Mouse (Mus musculus): Measurements from ENCODE around the gene Sh2b3. TPM values are rescaled to one million over a fixed set of nuclear protein-coding genes. Genes with fewer than 3 reads are reported as not detected.

Sh2b3 gene
- total and polyA plus RNA-seq, 2 experiments from 2014 or later: 6.4 to 23.8 TPM

- Histone ChIP-seq H3K9ac (replicated peaks; ENCODE audit: low read length, poor library complexity, severe bottlenecking) (no peak overlapping the region), H3K9me3 (ENCODE audit: low read length) (no peaks in the 10 kb centered on the region), H3K4me2 (ENCODE audit: low read depth, low read length, poor library complexity, severe bottlenecking) (no peak overlapping the region), H3K27ac (ENCODE audit: low read depth, low read length) (no peak overlapping the region), H3K4me3 (ENCODE audit: low read depth, low read length) (no peak overlapping the region), H3K27me3 (ENCODE audit: insufficient read depth, low read length) (no peaks in the 10 kb centered on the region), H3K4me1 (ENCODE audit: insufficient read depth, low read length) (no peaks in the 10 kb centered on the region), H3K36me3 (ENCODE audit: insufficient read depth, low read length) (peaks cover 75% of the 10 kb centered on the region)
- WGBS: 88% methylated on average over 8 of the region's 8 CpGs
- no peak for ATAC-seq (ENCODE audit: low FRiP score)
- TF ChIP-seq CTCF (IDR thresholded peaks at IDR 0.05): no peak
- DNase-seq (ENCODE audit: low spot score): no peak
Observed at GRCm38 (mm10) chr5:121815867-121816380, 21.5 kb downstream of the Sh2b3 start.

GRCm38 (mm10) chr5:121815067-121815466, 22.4 kb downstream of the Sh2b3 start:
- ATAC-seq (ENCODE audit: low FRiP score): no peak
- H3K36me3 ChIP-seq (ENCODE audit: insufficient read depth, low read length): peaks cover 77% of the 10 kb centered on the region
- WGBS: 59% methylated on average over 3 of the region's 3 CpGs

GRCm38 (mm10) chr5:121813744-121814143, 23.7 kb downstream of the Sh2b3 start:
- no peak overlapping the region for H3K27ac ChIP-seq (ENCODE audit: low read depth, low read length)
- DNase-seq (ENCODE audit: low spot score) (no peak), ATAC-seq (ENCODE audit: low FRiP score) (no peak)
- TF ChIP-seq CTCF (IDR thresholded peaks at IDR 0.05): no peak
- H3K27me3 ChIP-seq (ENCODE audit: insufficient read depth, low read length): no peaks in the 10 kb centered on the region
- H3K9ac ChIP-seq (replicated peaks; ENCODE audit: low read length, poor library complexity, severe bottlenecking): no peak overlapping the region
- WGBS: 92% methylated on average over 10 of the region's 10 CpGs
- peaks cover 64% of the 10 kb centered on the region for H3K36me3 ChIP-seq (ENCODE audit: insufficient read depth, low read length)
- no peaks in the 10 kb centered on the region for H3K4me1 ChIP-seq (ENCODE audit: insufficient read depth, low read length)
- H3K4me2 ChIP-seq (ENCODE audit: low read depth, low read length, poor library complexity, severe bottlenecking): no peak overlapping the region
- H3K4me3 ChIP-seq (ENCODE audit: low read depth, low read length): no peak overlapping the region
- no peaks in the 10 kb centered on the region for H3K9me3 ChIP-seq (ENCODE audit: low read length)

More at GRCm38 (mm10) chr5:121815067-121815466, 22.4 kb downstream of the Sh2b3 start:
- Histone ChIP-seq H3K9me3 (ENCODE audit: low read length) (no peaks in the 10 kb centered on the region), H3K27me3 (ENCODE audit: insufficient read depth, low read length) (no peaks in the 10 kb centered on the region), H3K4me2 (ENCODE audit: low read depth, low read length, poor library complexity, severe bottlenecking) (no peak overlapping the region), H3K4me1 (ENCODE audit: insufficient read depth, low read length) (no peaks in the 10 kb centered on the region), H3K27ac (ENCODE audit: low read depth, low read length) (no peak overlapping the region), H3K9ac (replicated peaks; ENCODE audit: low read length, poor library complexity, severe bottlenecking) (no peak overlapping the region), H3K4me3 (ENCODE audit: low read depth, low read length) (no peak overlapping the region)
- peak; percentile 77 for TF ChIP-seq CTCF (IDR thresholded peaks at IDR 0.05)
- DNase-seq (ENCODE audit: low spot score): peak; percentile 73

- TF ChIP-seq CTCF (IDR thresholded peaks at IDR 0.05): no peak
- no peaks in the 10 kb centered on the region for H3K9me3 ChIP-seq (ENCODE audit: low read length)
- H3K4me3 ChIP-seq (ENCODE audit: low read depth, low read length): no peak overlapping the region
- DNase-seq (ENCODE audit: low spot score) (no peak), ATAC-seq (ENCODE audit: low FRiP score) (no peak)
- H3K4me2 ChIP-seq (ENCODE audit: low read depth, low read length, poor library complexity, severe bottlenecking): no peak overlapping the region
- no peaks in the 10 kb centered on the region for H3K4me1 ChIP-seq (ENCODE audit: insufficient read depth, low read length)
- 90% methylated on average over 7 of the region's 7 CpGs for WGBS
- H3K36me3 ChIP-seq (ENCODE audit: insufficient read depth, low read length): peaks cover 54% of the 10 kb centered on the region
- no peak overlapping the region for H3K27ac ChIP-seq (ENCODE audit: low read depth, low read length)
- no peak overlapping the region for H3K9ac ChIP-seq (replicated peaks; ENCODE audit: low read length, poor library complexity, severe bottlenecking)
- H3K27me3 ChIP-seq (ENCODE audit: insufficient read depth, low read length): no peaks in the 10 kb centered on the region
Observed at GRCm38 (mm10) chr5:121812526-121813243, 24.8 kb downstream of the Sh2b3 start.

- Histone ChIP-seq H3K36me3 (ENCODE audit: insufficient read depth, low read length) (peaks cover 44% of the 10 kb centered on the region), H3K4me2 (ENCODE audit: low read depth, low read length, poor library complexity, severe bottlenecking) (no peak overlapping the region), H3K4me1 (ENCODE audit: insufficient read depth, low read length) (no peaks in the 10 kb centered on the region), H3K9ac (replicated peaks; ENCODE audit: low read length, poor library complexity, severe bottlenecking) (no peak overlapping the region), H3K9me3 (ENCODE audit: low read length) (no peaks in the 10 kb centered on the region), H3K27ac (ENCODE audit: low read depth, low read length) (no peak overlapping the region), H3K4me3 (ENCODE audit: low read depth, low read length) (no peak overlapping the region), H3K27me3 (ENCODE audit: insufficient read depth, low read length) (no peaks in the 10 kb centered on the region)
- WGBS: 88% methylated on average over 5 of the region's 5 CpGs
- ATAC-seq (ENCODE audit: low FRiP score) (no peak), DNase-seq (ENCODE audit: low spot score) (no peak)
- TF ChIP-seq CTCF (IDR thresholded peaks at IDR 0.05): no peak
Observed at GRCm38 (mm10) chr5:121811485-121811931, 25.9 kb downstream of the Sh2b3 start.

Measured in midbrain, postnatal 0 days (tissue).